Mouse (Mus musculus) CD4-positive, CD25-positive, alpha-beta regulatory T cell, adult 4 months (primary cell): ENCODE results near the gene Ctcf. TPM values are rescaled to one million over a fixed set of nuclear protein-coding genes. Genes with fewer than 3 reads are reported as not detected.

Experiments used
- ATAC-seq: one replicate; pipeline ENCODE4 v1.8.0; 2017
- polyA plus RNA-seq, 2 experiments: library from polyadenylated mRNA; unstranded; fragments of 100-300 nt; shearing (Covaris generic); gene quantifications; one replicate each; pipeline ENCODE4 v1.2.1; 2017

The Ctcf gene
- polyA plus RNA-seq, 2 experiments from 2014 or later = 53.5 to 69.1 TPM

- no peak for ATAC-seq
These were observed 18.7 kb upstream of the Ctcf start for GRCm38 (mm10) chr8:105617451-105618278.

- no peak for ATAC-seq
These were observed 18.1 kb upstream of the Ctcf start for GRCm38 (mm10) chr8:105618279-105618634.

GRCm38 (mm10) chr8:105618892-105619591, 17.3 kb upstream of the Ctcf start:
- no peak for ATAC-seq

- ATAC-seq = no peak
These were observed 16.2 kb upstream of the Ctcf start for GRCm38 (mm10) chr8:105620211-105620610.

GRCm38 (mm10) chr8:105620946-105621720, 15.2 kb upstream of the Ctcf start:
- no peak for ATAC-seq

GRCm38 (mm10) chr8:105621841-105622240, 14.5 kb upstream of the Ctcf start:
- ATAC-seq = no peak

- peak; percentile 63 for ATAC-seq
These were observed 13.9 kb upstream of the Ctcf start for GRCm38 (mm10) chr8:105622421-105622920.

- peak; percentile 84 for ATAC-seq
These were observed 13.2 kb upstream of the Ctcf start for GRCm38 (mm10) chr8:105623118-105623517.

- no peak for ATAC-seq
These were observed 12.6 kb upstream of the Ctcf start for GRCm38 (mm10) chr8:105623679-105624245.

- no peak for ATAC-seq
These were observed 12.0 kb upstream of the Ctcf start for GRCm38 (mm10) chr8:105624401-105624800.

GRCm38 (mm10) chr8:105624831-105625230, 11.5 kb upstream of the Ctcf start:
- ATAC-seq = no peak

- no peak for ATAC-seq
These were observed 10.3 kb upstream of the Ctcf start for GRCm38 (mm10) chr8:105626086-105626485.

- no peak for ATAC-seq
These were observed 7.0 kb upstream of the Ctcf start for GRCm38 (mm10) chr8:105629337-105629736.

- ATAC-seq = no peak
These were observed 1.5 kb upstream of the Ctcf start for GRCm38 (mm10) chr8:105634771-105635458.

GRCm38 (mm10) chr8:105635481-105635880, 887 bp upstream of the Ctcf start:
- no peak for ATAC-seq

- ATAC-seq = peak; percentile 6
These were observed 669 bp downstream of the Ctcf start, which contains the start of gene Agrp for GRCm38 (mm10) chr8:105636963-105637510. Gene Agrp, minus strand, starts transcription at chr8:105637393.

- ATAC-seq = no peak
These were observed 1.3 kb downstream of the Ctcf start for GRCm38 (mm10) chr8:105637601-105638041.

GRCm38 (mm10) chr8:105638510-105638909, 2.1 kb downstream of the Ctcf start:
- no peak for ATAC-seq

GRCm38 (mm10) chr8:105639835-105640234, 3.5 kb downstream of the Ctcf start:
- ATAC-seq = no peak

- ATAC-seq = no peak
These were observed 4.1 kb downstream of the Ctcf start for GRCm38 (mm10) chr8:105640511-105640910.

GRCm38 (mm10) chr8:105645205-105645604, 8.8 kb downstream of the Ctcf start:
- ATAC-seq = no peak

- ATAC-seq = no peak
These were observed 12.6 kb downstream of the Ctcf start for GRCm38 (mm10) chr8:105648929-105649328.
